Mouse (Mus musculus) right cerebral cortex, postnatal 14 days (tissue): ENCODE results near the gene Ugt1a6b.
A peak's percentile ranks its signal among the peaks of the same experiment; 100 is the strongest.

ENCODE experiments used
- DNase-seq: peaks from one replicate; pipeline ENCODE4 v3.0.0; 2022

Ugt1a6b gene

DNA sequence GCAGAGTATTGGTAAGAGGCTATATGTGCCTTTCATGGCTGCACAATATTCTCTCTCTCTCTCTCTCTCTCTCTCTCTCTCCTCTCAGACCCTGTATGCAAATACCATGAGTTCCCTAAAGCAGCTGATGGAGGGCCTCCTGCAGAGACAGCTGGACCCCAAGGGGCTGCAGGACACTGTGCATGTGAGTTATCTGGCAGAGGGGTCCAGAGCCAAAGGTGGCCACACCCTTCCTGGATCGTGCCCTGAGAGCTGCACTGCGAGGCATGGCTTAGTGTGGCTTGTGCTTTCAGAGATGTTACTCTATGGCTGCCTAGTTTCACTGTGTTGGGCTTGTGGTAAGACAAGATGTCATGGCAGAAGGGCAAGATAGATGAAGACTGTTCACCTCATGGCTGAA is 144.6 kb downstream of the Ugt1a6b start:
- no peak for DNase-seq

DNA sequence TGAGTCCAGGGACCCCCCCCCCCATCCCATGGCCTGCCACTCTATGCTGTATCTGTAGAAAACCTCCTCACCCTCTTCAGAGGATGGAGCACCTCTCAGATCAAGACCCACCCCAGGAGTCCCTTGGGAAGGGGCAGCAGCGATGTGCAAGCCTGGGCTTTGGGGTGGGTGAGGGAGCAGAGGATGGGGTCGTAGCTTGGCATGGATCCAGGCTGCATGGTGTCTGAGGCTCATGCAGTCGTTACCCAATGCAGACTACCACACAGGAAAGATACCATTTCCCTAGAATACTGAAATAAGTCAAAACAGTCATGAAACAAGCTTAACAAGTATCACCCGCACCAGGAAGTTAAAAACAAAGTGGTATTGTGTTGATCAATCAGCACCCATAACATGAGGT is 145.6 kb downstream of the Ugt1a6b start:
- no peak for DNase-seq

DNA sequence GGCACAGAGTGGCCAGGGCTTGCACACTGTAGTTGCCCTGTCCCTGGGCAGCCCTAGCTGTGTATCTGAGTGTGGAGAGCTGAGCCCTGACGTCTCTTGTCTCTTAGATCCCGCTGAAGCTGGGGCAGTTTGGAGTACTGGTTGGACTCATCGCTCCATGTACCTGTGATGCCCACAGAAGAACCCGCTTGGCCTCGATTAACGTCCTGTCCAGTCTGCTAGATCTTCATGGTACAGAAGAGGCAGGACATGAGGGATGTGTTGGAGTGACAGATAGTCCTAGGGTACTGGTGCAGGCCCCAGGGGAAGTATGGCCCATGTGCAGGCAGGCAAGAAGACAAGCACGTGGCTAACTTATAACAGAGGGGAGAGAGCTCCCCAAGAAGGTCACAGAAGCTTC is 146.5 kb downstream of the Ugt1a6b start:
- no peak for DNase-seq

- no peak for DNase-seq
Measured at GRCm38 (mm10) chr1:88250023-88250422, 147.0 kb downstream of the Ugt1a6b start.

DNA sequence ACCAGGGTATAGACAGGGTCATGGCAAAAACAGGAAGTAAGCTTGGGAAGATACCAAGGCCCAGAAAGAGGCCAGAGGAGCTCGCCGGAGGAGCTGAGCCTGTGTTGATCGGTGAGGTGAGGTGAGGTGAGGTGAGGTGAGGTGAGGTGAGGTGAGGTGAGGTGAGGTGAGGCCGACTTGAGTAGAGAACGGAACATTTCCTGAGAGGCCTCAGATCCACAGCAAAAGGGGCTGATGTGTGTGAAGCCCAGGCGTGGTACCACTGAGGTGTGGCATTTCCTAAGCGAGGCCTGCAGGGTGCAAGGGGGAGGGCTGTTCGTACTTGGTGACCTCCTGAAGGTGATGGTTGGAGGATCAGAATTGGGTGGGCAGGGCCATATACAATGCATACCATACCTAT is 150.1 kb downstream of the Ugt1a6b start:
- DNase-seq: no peak

DNA sequence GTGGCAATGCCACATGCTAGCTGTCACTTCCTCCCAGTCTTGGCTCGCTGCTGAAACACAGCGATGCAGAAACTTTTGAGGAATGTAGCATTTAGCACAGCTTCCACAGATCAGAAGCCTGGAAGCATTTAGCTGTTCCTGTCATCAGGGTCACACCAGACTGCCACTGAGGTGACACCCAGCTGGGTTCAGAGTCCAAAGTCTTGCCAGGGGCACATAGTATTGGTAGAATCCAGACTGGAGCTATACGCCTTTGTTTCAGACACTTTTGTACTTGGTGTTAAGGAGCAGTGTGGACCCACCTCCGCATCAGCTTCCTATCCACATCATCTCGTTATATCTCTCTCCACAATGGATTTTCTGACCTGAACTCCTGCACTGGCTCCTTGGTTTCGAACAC is 150.5 kb downstream of the Ugt1a6b start:
- no peak for DNase-seq

DNA sequence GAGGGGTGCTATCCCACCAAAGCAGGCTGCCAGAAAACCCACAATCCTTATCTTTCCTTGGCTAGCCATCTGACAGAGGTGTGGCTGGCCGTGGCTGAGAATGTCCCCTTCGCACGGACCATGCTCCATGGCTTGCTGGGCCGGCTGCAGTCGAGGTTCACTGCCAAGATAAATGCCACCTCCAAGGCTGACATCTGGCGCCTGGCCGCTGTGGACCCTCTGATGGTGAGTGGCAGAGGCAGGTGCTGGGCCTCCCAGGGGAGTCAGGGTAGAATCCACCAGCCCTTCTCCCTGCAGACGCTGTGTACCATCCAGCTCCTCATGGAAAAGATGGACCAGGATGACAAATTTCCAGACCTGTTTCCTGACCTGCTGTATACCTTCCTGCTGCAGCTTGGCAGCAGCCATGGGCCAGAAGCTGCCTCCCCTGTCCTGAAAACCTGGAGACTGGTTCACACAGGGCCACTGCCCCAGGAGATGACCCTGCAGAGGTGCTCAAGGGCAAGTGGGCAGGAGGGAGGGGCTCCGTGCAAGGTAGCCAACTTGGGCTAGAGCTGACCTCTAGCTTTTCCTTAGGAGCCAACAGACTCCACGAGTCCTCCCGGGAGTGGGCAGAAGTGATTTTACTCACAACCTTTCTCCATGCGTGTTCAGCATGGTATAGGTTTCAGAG is 151.9 kb downstream of the Ugt1a6b start:
- DNase-seq: no peak

DNA sequence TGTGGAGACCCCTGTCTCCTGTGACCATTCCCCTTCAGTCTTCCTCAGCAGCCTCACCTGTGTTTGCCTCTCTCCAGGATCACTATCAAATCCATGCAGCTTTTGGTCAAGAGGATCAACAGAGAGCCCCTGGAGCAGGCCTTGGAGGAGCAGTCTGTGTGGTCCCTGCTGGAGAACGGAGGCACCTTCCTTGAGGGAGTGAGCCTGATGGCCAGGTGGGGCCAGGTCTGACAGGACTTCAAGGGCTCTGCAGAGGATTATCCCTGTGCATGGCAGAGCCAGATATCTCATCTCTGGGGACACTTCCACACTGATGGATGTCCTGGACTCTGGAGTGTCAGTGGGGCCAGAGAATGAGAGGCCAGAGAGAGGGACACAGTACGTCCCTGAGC is 152.4 kb downstream of the Ugt1a6b start:
- no peak for DNase-seq

- DNase-seq: no peak
Measured at GRCm38 (mm10) chr1:88255989-88256754, 153.1 kb downstream of the Ugt1a6b start.

- no peak for DNase-seq
Measured at GRCm38 (mm10) chr1:88256886-88257663, 154.0 kb downstream of the Ugt1a6b start.

DNA sequence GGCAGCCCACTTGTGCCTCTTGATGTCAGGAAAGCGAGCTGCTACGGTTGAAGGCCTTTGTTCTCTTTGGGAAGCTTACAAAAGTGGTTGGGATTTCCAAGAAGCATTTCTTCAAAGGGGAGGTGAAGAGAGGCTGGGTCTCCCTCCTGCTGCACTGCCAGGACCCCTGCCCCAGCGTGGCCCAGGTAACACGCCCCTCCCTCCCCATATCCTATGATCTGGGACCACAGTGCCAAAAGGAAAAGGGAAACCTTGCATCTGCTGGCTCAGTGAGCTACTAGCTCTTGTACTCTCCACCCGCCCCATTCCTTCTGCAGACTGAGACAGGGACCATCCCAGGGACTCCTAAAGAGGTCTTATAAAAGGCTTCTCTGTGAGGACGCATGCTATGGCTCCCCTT is 154.6 kb downstream of the Ugt1a6b start:
- no peak for DNase-seq

DNA sequence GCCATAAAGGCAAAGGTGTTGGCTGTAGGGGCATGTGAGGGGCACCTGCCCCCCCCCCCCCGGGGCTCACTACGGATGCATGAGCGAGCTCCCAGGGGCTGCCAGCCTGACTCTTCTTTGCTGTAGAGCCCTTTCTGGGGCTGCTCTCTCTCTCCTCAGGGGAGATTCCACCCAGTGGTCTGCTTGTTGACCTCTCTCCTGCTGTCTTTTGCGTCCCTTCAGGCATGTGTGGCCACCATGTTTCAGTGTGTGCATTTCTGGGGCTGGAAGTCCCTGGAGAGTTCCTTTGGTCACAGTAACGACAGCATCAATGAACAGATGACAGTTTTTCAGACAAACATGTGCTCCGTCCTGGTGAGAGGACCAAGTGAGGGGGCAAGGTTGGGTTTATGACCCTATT is 155.3 kb downstream of the Ugt1a6b start:
- no peak for DNase-seq

DNA sequence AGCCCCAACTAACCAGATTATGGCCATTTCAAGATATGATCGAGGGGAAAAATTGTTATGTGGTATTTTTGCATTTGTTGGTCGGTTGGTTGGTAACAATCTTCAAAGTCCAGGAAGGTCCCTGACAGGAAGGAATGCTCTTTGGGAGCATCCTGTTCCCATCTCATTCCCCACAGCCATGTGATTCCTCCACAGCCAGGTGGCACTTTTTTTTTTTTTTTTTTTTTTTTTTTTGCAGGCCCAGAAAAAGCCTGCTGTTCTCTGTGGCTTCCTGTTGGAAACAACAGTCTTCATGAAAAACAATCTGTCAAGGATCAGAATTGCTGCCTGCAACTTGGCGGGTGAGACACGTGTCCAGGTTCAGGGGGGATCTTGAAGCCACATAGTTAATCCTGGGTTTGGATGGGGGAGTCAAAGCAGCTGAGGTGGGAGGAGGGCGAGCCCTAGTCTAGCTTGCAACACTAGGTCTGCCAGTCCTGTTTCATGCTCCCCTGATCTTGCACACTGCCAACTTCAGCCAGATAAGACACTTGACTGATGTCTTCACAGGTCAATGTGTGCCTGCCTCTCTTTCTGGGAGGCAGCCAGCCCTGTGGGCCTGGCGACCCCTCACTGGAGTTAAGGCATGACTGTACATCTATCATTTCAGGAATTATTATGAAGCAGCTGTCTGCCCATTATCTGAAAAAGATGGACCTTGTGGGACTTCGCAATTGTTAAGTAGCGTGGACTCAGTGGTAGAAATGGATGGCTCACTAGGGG is 156.0 kb downstream of the Ugt1a6b start:
- DNase-seq: no peak

DNA sequence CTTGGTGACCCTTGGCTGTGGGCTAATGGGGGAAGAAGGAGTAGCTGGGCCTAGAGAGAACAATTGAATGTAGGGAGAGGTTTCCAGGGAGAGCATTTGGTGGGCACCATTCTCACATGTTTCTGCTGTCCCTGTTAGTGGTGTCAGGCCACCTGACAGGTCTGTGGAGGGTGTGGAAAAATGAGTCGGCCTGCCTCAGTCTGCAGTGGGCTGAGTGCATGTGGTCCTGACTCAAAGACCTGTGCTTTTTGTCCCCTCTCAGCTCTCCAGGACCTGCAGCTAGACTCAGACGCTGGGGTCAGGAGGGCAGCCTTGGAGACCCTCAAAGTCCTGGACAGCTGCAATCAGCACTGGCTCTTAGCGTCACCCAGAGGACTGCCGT is 156.6 kb downstream of the Ugt1a6b start:
- no peak for DNase-seq

DNA sequence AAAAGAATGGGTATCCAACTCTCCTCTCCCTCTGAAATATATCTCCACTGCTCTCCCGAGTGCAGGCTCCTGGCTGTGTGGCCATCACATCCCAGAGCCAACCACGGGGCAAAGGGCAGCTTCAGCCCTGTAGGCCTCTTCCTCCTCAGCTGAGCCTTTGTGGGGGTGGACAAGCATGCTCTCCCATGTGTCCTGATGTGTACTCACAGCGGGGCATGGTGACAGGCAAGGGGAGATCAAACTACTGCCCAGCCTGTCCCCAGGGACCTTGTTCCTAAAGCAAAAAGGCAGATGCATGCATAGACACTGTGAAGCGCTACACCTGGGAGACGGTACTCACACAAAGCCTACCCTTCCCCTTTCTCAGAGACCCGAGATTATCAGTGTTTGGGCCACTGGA is 157.1 kb downstream of the Ugt1a6b start:
- peak; percentile 46 for DNase-seq

DNA sequence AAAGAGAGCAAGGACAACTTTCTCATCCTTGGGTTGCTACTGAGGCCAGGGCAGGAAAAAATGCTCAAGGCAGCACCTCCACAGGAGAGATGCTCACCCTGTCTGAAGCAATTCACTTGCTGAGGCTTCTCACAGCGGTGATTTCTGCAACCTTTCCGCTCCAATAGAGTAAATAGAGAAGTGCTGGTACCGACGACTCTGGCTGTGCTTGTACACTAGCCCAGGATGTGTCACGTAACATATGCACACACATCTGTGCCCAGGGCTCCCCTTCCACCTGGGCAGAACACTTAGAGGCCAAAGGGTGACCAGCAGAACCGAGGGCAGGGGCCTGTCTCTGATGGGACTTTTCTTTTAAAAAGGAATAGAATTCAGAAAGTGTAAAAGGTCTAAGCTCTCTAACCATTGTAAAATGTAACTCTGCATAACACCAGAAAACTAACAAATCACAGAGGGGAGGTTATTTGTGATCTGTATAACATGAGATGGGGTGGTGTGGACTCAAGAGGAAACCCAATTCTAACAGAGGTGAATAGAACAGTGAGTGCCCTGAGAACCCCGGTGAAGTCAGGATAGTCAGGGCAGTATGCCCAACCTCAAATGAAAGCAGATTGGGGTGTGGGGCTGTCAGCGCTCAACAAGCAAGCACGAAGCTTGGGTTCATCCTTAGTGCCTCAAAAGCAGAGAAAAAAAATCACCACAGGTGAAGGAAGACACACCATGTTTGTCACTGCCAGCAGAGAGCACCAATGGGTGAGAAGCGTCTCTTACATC is 157.7 kb downstream of the Ugt1a6b start:
- no peak for DNase-seq

GRCm38 (mm10) chr1:88261706-88262105 is 158.7 kb downstream of the Ugt1a6b start:
- no peak for DNase-seq

DNA sequence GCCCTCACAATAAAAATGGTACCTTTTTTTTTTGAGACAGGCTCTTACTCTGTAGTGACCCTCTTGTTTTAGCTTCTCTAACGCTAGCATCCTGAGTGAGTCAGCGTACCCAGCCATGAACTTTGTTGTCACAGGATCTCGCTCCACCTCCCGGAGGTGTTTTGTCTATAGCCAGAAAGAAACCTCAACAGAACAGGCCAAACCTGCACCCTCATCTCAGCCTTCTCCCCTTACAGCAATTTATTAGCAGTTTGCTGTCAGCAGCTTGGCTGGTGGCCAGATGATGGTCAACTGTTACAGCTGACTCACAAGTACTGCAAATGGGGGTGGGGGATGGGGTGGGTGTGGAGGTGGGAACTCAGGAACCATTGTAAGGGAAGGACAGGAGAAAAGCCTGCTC is 159.2 kb downstream of the Ugt1a6b start:
- peak; percentile 62 for DNase-seq

DNA sequence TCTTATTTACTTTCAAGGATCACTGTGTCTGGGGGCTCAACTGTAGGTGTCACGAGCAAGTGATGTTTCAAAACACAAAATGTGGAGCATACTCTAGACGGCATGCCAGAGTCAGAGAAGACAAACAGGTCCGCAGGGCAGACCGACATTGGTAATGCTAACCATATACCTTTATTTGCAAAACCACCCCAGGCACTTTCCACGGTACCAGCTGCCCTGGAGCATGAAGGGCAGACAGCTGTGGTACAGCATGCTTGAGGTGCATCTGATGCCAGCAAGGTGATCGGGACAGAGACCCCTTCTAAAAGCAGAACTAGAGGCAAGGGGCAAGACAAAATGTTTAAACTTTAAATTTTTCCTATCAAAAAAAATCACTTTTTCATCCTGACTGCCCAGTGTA is 159.9 kb downstream of the Ugt1a6b start:
- no peak for DNase-seq

DNA sequence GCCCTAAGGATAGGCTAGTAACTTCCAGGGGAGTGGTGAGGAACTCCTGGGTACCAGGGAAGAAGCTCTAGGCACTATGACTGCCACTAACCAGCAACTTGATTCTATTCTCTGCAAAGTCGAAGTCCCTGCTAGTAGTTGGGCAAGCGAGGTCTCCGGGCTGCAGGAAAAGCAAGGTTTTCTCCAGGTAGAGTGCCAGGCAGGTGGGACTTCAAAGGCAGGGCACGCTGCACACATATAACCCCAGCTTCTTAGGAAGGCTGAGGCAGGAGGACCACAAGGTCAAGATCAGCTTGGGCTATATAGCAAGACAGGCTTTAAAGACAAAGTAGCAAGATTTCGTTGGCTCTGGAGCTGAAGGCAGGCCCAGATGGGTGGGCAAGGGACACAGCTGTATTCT is 160.7 kb downstream of the Ugt1a6b start:
- DNase-seq: no peak

- no peak for DNase-seq
Measured at GRCm38 (mm10) chr1:88264237-88264868, 161.3 kb downstream of the Ugt1a6b start.

- DNase-seq: no peak
Measured at GRCm38 (mm10) chr1:88264869-88265240, 161.8 kb downstream of the Ugt1a6b start.
